Mouse (Mus musculus) G1E-ER4 (cell line): ENCODE measurements at regions not wholly inside any gene's neighbourhood (a gene's known extent, or its start where the extent isn't known, plus 50 kb on each side); places are given as distances from the start of the nearest gene placed in this dataset.

Source experiments
- GATA1 ChIP-seq: IDR thresholded peaks from one replicate; pipeline ENCODE4 v1.8.0; 2012; ENCODE audit warnings: low read length, inconsistent platforms

GRCm38 (mm10) chr13:45200511-45201120, 122.1 kb downstream of the Gm9817 start:
- no peak for TF ChIP-seq GATA1

GRCm38 (mm10) chr13:45204856-45205255, 126.4 kb downstream of the Gm9817 start:
- no peak for TF ChIP-seq GATA1

- TF ChIP-seq GATA1, result no peak
Measured at GRCm38 (mm10) chr13:45208540-45209197, 130.2 kb downstream of the Gm9817 start.

- no peak for TF ChIP-seq GATA1
Measured at GRCm38 (mm10) chr13:45211241-45211640, 132.7 kb downstream of the Gm9817 start.

GRCm38 (mm10) chr13:45213116-45213834, 134.8 kb downstream of the Gm9817 start:
- no peak for TF ChIP-seq GATA1

GRCm38 (mm10) chr13:45218251-45218650, 139.8 kb downstream of the Gm9817 start:
- TF ChIP-seq GATA1, result no peak

GRCm38 (mm10) chr13:45219671-45220070, 141.2 kb downstream of the Gm9817 start:
- no peak for TF ChIP-seq GATA1

GRCm38 (mm10) chr13:45230804-45231203, 152.3 kb downstream of the Gm9817 start:
- no peak for TF ChIP-seq GATA1

- no peak for TF ChIP-seq GATA1
Measured at GRCm38 (mm10) chr13:45235236-45235635, 154.3 kb upstream of the Mylip start.

GRCm38 (mm10) chr13:45238258-45238657, 151.3 kb upstream of the Mylip start:
- no peak for TF ChIP-seq GATA1

GRCm38 (mm10) chr13:45239153-45239552, 150.4 kb upstream of the Mylip start:
- no peak for TF ChIP-seq GATA1

- no peak for TF ChIP-seq GATA1
Measured at GRCm38 (mm10) chr13:45240009-45240653, 149.4 kb upstream of the Mylip start.

GRCm38 (mm10) chr13:45242261-45242660, 147.3 kb upstream of the Mylip start:
- no peak for TF ChIP-seq GATA1

GRCm38 (mm10) chr13:45242750-45243149, 146.8 kb upstream of the Mylip start:
- TF ChIP-seq GATA1, result no peak

GRCm38 (mm10) chr13:45245651-45246050, 143.9 kb upstream of the Mylip start:
- no peak for TF ChIP-seq GATA1

- no peak for TF ChIP-seq GATA1
Measured at GRCm38 (mm10) chr13:45246341-45246740, 143.2 kb upstream of the Mylip start.
